Mouse (Mus musculus) ES-E14 (cell line): ENCODE data around the gene Ccr8. TPM values are rescaled to one million over a fixed set of nuclear protein-coding genes. Genes with fewer than 3 reads are reported as not detected.
A peak's percentile ranks its signal among the peaks of the same experiment; 100 is the strongest.

Source experiments
- DNase-seq: peaks from one replicate; pipeline ENCODE4 v3.0.0-alpha.2; 2013; ENCODE audit warnings: low read depth, low spot score
- H3K27ac ChIP-seq: 2 replicates; pipeline ENCODE4 v1.5.1; 2012; ENCODE audit warnings: low read depth, mild to moderate bottlenecking, low read length, moderate library complexity, mixed read lengths; ENCODE audit not compliant: poor library complexity, insufficient read depth, severe bottlenecking
- H3K36me3 ChIP-seq: 2 replicates; pipeline ENCODE4 v1.6.1; 2012; ENCODE audit warnings: mild to moderate bottlenecking, low read length, moderate library complexity, mixed read lengths; ENCODE audit not compliant: control insufficient read depth, poor library complexity, insufficient read depth, severe bottlenecking
- H3K4me1 ChIP-seq, 2 experiments: fragments of 150-350 bp in 1 of 2; sonication (generic) in 1 of 2; 2 replicates each; pipeline ENCODE4 v1.6.1; 2012; ENCODE audit warnings: low read length in 2 of 2, mild to moderate bottlenecking in 1 of 2, mixed read lengths in 1 of 2; ENCODE audit not compliant: control insufficient read depth in 2 of 2, insufficient read depth in 2 of 2, poor library complexity in 1 of 2
- H3K4me3 ChIP-seq, 2 experiments: fragments of 150-350 bp in 1 of 2; sonication (generic) in 1 of 2; 2 replicates each; pipeline ENCODE4 v1.5.1; 2012; ENCODE audit warnings: low read length in 2 of 2, low read depth in 1 of 2, mild to moderate bottlenecking in 1 of 2, mixed read lengths in 1 of 2; ENCODE audit not compliant: insufficient read depth in 1 of 2, poor library complexity in 1 of 2, severe bottlenecking in 1 of 2
- H3K9ac ChIP-seq: 2 replicates; pipeline ENCODE4 v1.6.1; 2012; ENCODE audit warnings: low read depth, mild to moderate bottlenecking, low read length, mixed read lengths; ENCODE audit not compliant: poor library complexity, insufficient read depth, severe bottlenecking
- H3K9me3 ChIP-seq: fragments of 150-350 bp; sonication (generic); 2 replicates; pipeline ENCODE4 v1.6.1; 2012; ENCODE audit warnings: low read depth, mild to moderate bottlenecking, low read length; ENCODE audit not compliant: control insufficient read depth, insufficient read depth
- CHD2 ChIP-seq: IDR thresholded peaks from 2 replicates; pipeline ENCODE4 v1.6.1; 2014; ENCODE audit warnings: mild to moderate bottlenecking, low read depth, low read length, inconsistent platforms
- HCFC1 ChIP-seq: IDR thresholded peaks from 2 replicates; pipeline ENCODE4 v1.6.1; 2012; ENCODE audit warnings: low read length, inconsistent platforms, borderline replicate concordance; ENCODE audit not compliant: insufficient read depth
- MAFK ChIP-seq: IDR thresholded peaks from 2 replicates; pipeline ENCODE4 v1.6.1; 2014; ENCODE audit warnings: mild to moderate bottlenecking, low read depth, low read length, inconsistent platforms; ENCODE audit not compliant: insufficient read depth
- ZC3H11A ChIP-seq: IDR thresholded peaks from 2 replicates; pipeline ENCODE4 v1.6.1; 2012; ENCODE audit warnings: low read depth, mild to moderate bottlenecking, inconsistent platforms, low read length, borderline replicate concordance
- ZNF384 ChIP-seq: IDR thresholded peaks from 2 replicates; pipeline ENCODE4 v1.6.1; 2012; ENCODE audit warnings: low read depth, low read length, inconsistent platforms
- in situ Hi-C, 2 experiments: fragments of 600-800 bp; cut with MboI; formaldehyde crosslinking; loops; one replicate each; pipeline ENCODE4 v1.15.1; 2025; ENCODE audit warnings: low sequenced_read_pairs in 2 of 2, inconsistent platforms in 1 of 2; ENCODE audit not compliant: unreplicated experiment in 2 of 2
- total RNA-seq: library from RNA; depleted of rRNA; stranded (reverse); fragments of 300-350 nt; gene quantifications from 2 replicates; pipeline ENCODE4 v1.2.3, GENCODE M21; 2012

Ccr8 gene
- total RNA-seq, 1 experiment = 0.40 TPM

GRCm38 (mm10) chr9:120118212-120118611, 26.3 kb downstream of the Ccr8 start:
- DNase-seq = no peak
- TF ChIP-seq ZNF384 (no peak), HCFC1 (no peak), ZC3H11A (no peak), MAFK (no peak), CHD2 (no peak)
- in situ Hi-C loops = no loop called here
- H3K4me1 ChIP-seq = peaks cover 3 to 17% of the 10 kb centered on the region in 2 experiments; a peak in 3 of 4 replicates
- no peak overlapping the region for H3K9ac ChIP-seq
- H3K27ac ChIP-seq = no peak overlapping the region; the same call in 1 of the 2 replicates
- H3K9me3 ChIP-seq = no peaks in the 10 kb centered on the region
- H3K36me3 ChIP-seq = peaks cover 29% of the 10 kb centered on the region
- H3K4me3 ChIP-seq = no peak overlapping the region

GRCm38 (mm10) chr9:120120503-120120902, 28.6 kb downstream of the Ccr8 start:
- Histone ChIP-seq H3K27ac (no peak overlapping the region), H3K4me3 (no peak overlapping the region), H3K36me3 (peaks cover 35% of the 10 kb centered on the region), H3K9ac (no peak overlapping the region), H3K4me1 (peaks cover 3 to 10% of the 10 kb centered on the region in 2 experiments; a peak in 3 of 4 replicates), H3K9me3 (no peaks in the 10 kb centered on the region)
- TF ChIP-seq ZC3H11A (no peak), MAFK (no peak), HCFC1 (no peak), ZNF384 (no peak), CHD2 (no peak)
- no peak for DNase-seq
- in situ Hi-C loops = no loop called here

GRCm38 (mm10) chr9:120126868-120127267, 35.0 kb downstream of the Ccr8 start:
- in situ Hi-C loops = no loop called here

GRCm38 (mm10) chr9:120127538-120128251, 35.8 kb downstream of the Ccr8 start, which contains the start of gene Rpsa:
Rpsa (plus strand) TSS chr9:120127689.
- TF ChIP-seq CHD2 (no peak), MAFK (0 out of 2 replicates have a peak, but pooled peaks have one; percentile 13)
- peak within 1 kb of the TSS; percentile 83 to 92 for H3K4me3 ChIP-seq
- peak within 1 kb of the TSS; percentile 97 for H3K9ac ChIP-seq
- DNase-seq = peak; percentile 94
- in situ Hi-C loops = no loop called here
- H3K4me1 ChIP-seq = peaks cover 3 to 6% of the 10 kb centered on the region in 2 experiments; a peak in 2 of 4 replicates
- peaks cover 51% of the 10 kb centered on the region for H3K36me3 ChIP-seq
- peak within 1 kb of the TSS; percentile 83 for H3K27ac ChIP-seq
- H3K9me3 ChIP-seq = no peaks in the 10 kb centered on the region

More at GRCm38 (mm10) chr9:120126868-120127267, 35.0 kb downstream of the Ccr8 start:
- H3K9ac ChIP-seq = peak overlapping the region; percentile 69
- H3K27ac ChIP-seq = no peak overlapping the region; the same call in 1 of the 2 replicates
- TF ChIP-seq CHD2 (no peak), ZNF384 (no peak), ZC3H11A (no peak), HCFC1 (no peak), MAFK (no peak)
- H3K4me3 ChIP-seq = peak overlapping the region; percentile 62 to 78
- peaks cover 3 to 6% of the 10 kb centered on the region in 2 experiments; a peak in 2 of 4 replicates for H3K4me1 ChIP-seq
- no peaks in the 10 kb centered on the region for H3K9me3 ChIP-seq
- peaks cover 51% of the 10 kb centered on the region for H3K36me3 ChIP-seq
- no peak for DNase-seq
